Mouse (Mus musculus) neural tube, embryonic 13.5 days (tissue): ENCODE data around the gene Fam71e2. TPM values are rescaled to one million over a fixed set of nuclear protein-coding genes. Genes with fewer than 3 reads are reported as not detected.

Experiments used
- ATAC-seq: fragments of 200-750 bp; cut with Nextera tagmentation; 2 replicates; pipeline ENCODE4 v1.8.0; 2017; ENCODE audit warnings: low read depth, mild to moderate bottlenecking, moderate TSS enrichment, moderate library complexity
- H3K27ac ChIP-seq: fragments of 300-500 bp; sonication (generic); replicated peaks from 2 replicates; pipeline ENCODE4 v1.5.1; 2015; ENCODE audit warnings: moderate library complexity, mild to moderate bottlenecking, inconsistent platforms
- H3K27me3 ChIP-seq: fragments of 300-500 bp; sonication (generic); 2 replicates; pipeline ENCODE4 v1.6.1; 2015; ENCODE audit warnings: mild to moderate bottlenecking, inconsistent platforms
- H3K36me3 ChIP-seq: fragments of 300-500 bp; sonication (generic); 2 replicates; pipeline ENCODE4 v1.6.1; 2015; ENCODE audit warnings: mild to moderate bottlenecking, inconsistent platforms
- H3K4me1 ChIP-seq: fragments of 300-500 bp; sonication (generic); replicated peaks from 2 replicates; pipeline ENCODE4 v1.6.1; 2015; ENCODE audit warnings: inconsistent platforms
- H3K4me2 ChIP-seq: fragments of 300-500 bp; sonication (generic); 2 replicates; pipeline ENCODE4 v1.6.1; 2015; ENCODE audit warnings: inconsistent platforms, mild to moderate bottlenecking, moderate library complexity
- H3K4me3 ChIP-seq: fragments of 300-500 bp; sonication (generic); 2 replicates; pipeline ENCODE4 v1.5.1; 2015; ENCODE audit warnings: mild to moderate bottlenecking, inconsistent platforms
- H3K9ac ChIP-seq: fragments of 300-500 bp; sonication (generic); 2 replicates; pipeline ENCODE4 v1.6.1; 2015; ENCODE audit warnings: moderate library complexity, mild to moderate bottlenecking, inconsistent platforms
- H3K9me3 ChIP-seq: fragments of 300-500 bp; sonication (generic); 2 replicates; pipeline ENCODE4 v1.6.1; 2016; ENCODE audit warnings: inconsistent platforms
- WGBS: fragments of 180-500 bp; shearing (Covaris S2); methylation state at CpG from one replicate; pipeline ENCODE4 v1.1.7; 2015; 5-methylcytosine and 5-hydroxymethylcytosine counted together
- polyA plus RNA-seq: library from polyadenylated mRNA; unstranded; fragments of >200 nt; fragmentation: Nextera tagmentation; extraction: Ambion mirVana; gene quantifications from 2 replicates; pipeline ENCODE4 v1.2.1, GENCODE M21; 2015

Gene Fam71e2
- polyA plus RNA-seq, 1 experiment from 2014 or later = not detected

- ATAC-seq = no peak
- Histone ChIP-seq H3K36me3 (peaks cover 44% of the 10 kb centered on the region), H3K4me2 (peak overlapping the region; percentile 85; the same call in 1 of the 2 replicates), H3K4me3 (no peak overlapping the region), H3K9me3 (no peaks in the 10 kb centered on the region), H3K27me3 (no peaks in the 10 kb centered on the region), H3K9ac (peak overlapping the region; percentile 92; the same call in 1 of the 2 replicates), H3K27ac (no peak overlapping the region), H3K4me1 (peaks cover 44% of the 10 kb centered on the region)
- WGBS = 87% methylated on average over 6 of the region's 6 CpGs
Measured at GRCm38 (mm10) chr7:4742482-4742819, 28.7 kb downstream of the Fam71e2 start.

GRCm38 (mm10) chr7:4741672-4742481, 29.2 kb downstream of the Fam71e2 start:
- no peak for ATAC-seq
- peak overlapping the region; percentile 74 for H3K4me3 ChIP-seq
- H3K27ac ChIP-seq = peak overlapping the region; percentile 95
- H3K36me3 ChIP-seq = peaks cover 41% of the 10 kb centered on the region
- no peaks in the 10 kb centered on the region for H3K9me3 ChIP-seq
- H3K4me2 ChIP-seq = peak overlapping the region; percentile 85
- H3K27me3 ChIP-seq = no peaks in the 10 kb centered on the region
- WGBS = 79% methylated on average over 21 of the region's 21 CpGs
- H3K9ac ChIP-seq = peak overlapping the region; percentile 92
- H3K4me1 ChIP-seq = peaks cover 44% of the 10 kb centered on the region

GRCm38 (mm10) chr7:4741151-4741550, 30.0 kb downstream of the Fam71e2 start:
- H3K4me1 ChIP-seq = peaks cover 40% of the 10 kb centered on the region
- no peak for ATAC-seq
- under 1% methylated on average over 4 of the region's 4 CpGs for WGBS

GRCm38 (mm10) chr7:4740309-4740727, 30.8 kb downstream of the Fam71e2 start:
- H3K9me3 ChIP-seq = no peaks in the 10 kb centered on the region
- peak overlapping the region; percentile 95 for H3K27ac ChIP-seq
- peak overlapping the region; percentile 92 for H3K9ac ChIP-seq
- H3K4me3 ChIP-seq = peak overlapping the region; percentile 74
- peak; percentile 42 for ATAC-seq
- H3K27me3 ChIP-seq = no peaks in the 10 kb centered on the region
- H3K4me2 ChIP-seq = peak overlapping the region; percentile 85
- 0% methylated on average over 11 of the region's 14 CpGs for whole genome bisulfite sequencing
- peaks cover 40% of the 10 kb centered on the region for H3K4me1 ChIP-seq
- H3K36me3 ChIP-seq = peaks cover 26% of the 10 kb centered on the region

More at GRCm38 (mm10) chr7:4741151-4741550, 30.0 kb downstream of the Fam71e2 start:
- H3K27ac ChIP-seq = peak overlapping the region; percentile 95
- peak overlapping the region; percentile 74 for H3K4me3 ChIP-seq
- peak overlapping the region; percentile 92 for H3K9ac ChIP-seq
- H3K36me3 ChIP-seq = peaks cover 34% of the 10 kb centered on the region
- peak overlapping the region; percentile 85 for H3K4me2 ChIP-seq
- H3K27me3 ChIP-seq = no peaks in the 10 kb centered on the region
- H3K9me3 ChIP-seq = no peaks in the 10 kb centered on the region

- peak within 1 kb of the TSS; percentile 85 for H3K4me2 ChIP-seq
- no peaks in the 10 kb centered on the region for H3K9me3 ChIP-seq
- peak within 1 kb of the TSS; percentile 95 for H3K27ac ChIP-seq
- H3K4me1 ChIP-seq = peaks cover 40% of the 10 kb centered on the region
- peak within 1 kb of the TSS; percentile 74 for H3K4me3 ChIP-seq
- H3K27me3 ChIP-seq = no peaks in the 10 kb centered on the region
- under 1% methylated on average over 42 of the region's 44 CpGs for WGBS
- peaks cover 22% of the 10 kb centered on the region for H3K36me3 ChIP-seq
- ATAC-seq = peak; percentile 98
- H3K9ac ChIP-seq = peak within 1 kb of the TSS; percentile 92
Measured at GRCm38 (mm10) chr7:4739544-4740275, 31.4 kb downstream of the Fam71e2 start, which contains the start of gene Kmt5c. Kmt5c (plus strand) TSS chr7:4740115.

- WGBS = 43% methylated on average over 10 of the region's 10 CpGs
- H3K4me1 ChIP-seq = peaks cover 40% of the 10 kb centered on the region
Measured at GRCm38 (mm10) chr7:4739041-4739543, 32.0 kb downstream of the Fam71e2 start.

GRCm38 (mm10) chr7:4732968-4733392, 38.1 kb downstream of the Fam71e2 start:
- Histone ChIP-seq H3K27ac (no peak overlapping the region), H3K27me3 (0 out of 2 replicates have a peak, but pooled peaks cover 3% of the 10 kb centered on the region), H3K36me3 (no peaks in the 10 kb centered on the region), H3K9me3 (no peaks in the 10 kb centered on the region), H3K4me3 (no peak overlapping the region), H3K4me2 (no peak overlapping the region), H3K9ac (no peak overlapping the region), H3K4me1 (no peaks in the 10 kb centered on the region)
- no peak for ATAC-seq
- WGBS = 72% methylated on average over 6 of the region's 6 CpGs

More at GRCm38 (mm10) chr7:4739041-4739543, 32.0 kb downstream of the Fam71e2 start:
- peak overlapping the region; percentile 74 for H3K4me3 ChIP-seq
- ATAC-seq = no peak
- 0 out of 2 replicates have a peak, but pooled peaks cover 15% of the 10 kb centered on the region for H3K36me3 ChIP-seq
- no peaks in the 10 kb centered on the region for H3K27me3 ChIP-seq
- peak overlapping the region; percentile 57 for H3K4me2 ChIP-seq
- H3K27ac ChIP-seq = peak overlapping the region; percentile 85
- no peaks in the 10 kb centered on the region for H3K9me3 ChIP-seq
- H3K9ac ChIP-seq = peak overlapping the region; percentile 45; the same call in 1 of the 2 replicates

GRCm38 (mm10) chr7:4731090-4731489, 40.0 kb downstream of the Fam71e2 start:
- Histone ChIP-seq H3K4me3 (no peak overlapping the region), H3K4me2 (no peak overlapping the region), H3K4me1 (no peaks in the 10 kb centered on the region), H3K9me3 (no peaks in the 10 kb centered on the region), H3K9ac (no peak overlapping the region), H3K36me3 (no peaks in the 10 kb centered on the region), H3K27me3 (0 out of 2 replicates have a peak, but pooled peaks cover 3% of the 10 kb centered on the region), H3K27ac (no peak overlapping the region)
- WGBS = 80% methylated on average over 5 of the region's 5 CpGs
- no peak for ATAC-seq

GRCm38 (mm10) chr7:4725169-4725568, 45.9 kb downstream of the Fam71e2 start, which contains the start of gene Tmem150b:
Tmem150b (minus strand) TSS chr7:4725249.
- no peak for ATAC-seq
- no peak within 1 kb of the TSS for H3K4me2 ChIP-seq

GRCm38 (mm10) chr7:4724359-4724758, 46.7 kb downstream of the Fam71e2 start:
- Histone ChIP-seq H3K9me3 (no peaks in the 10 kb centered on the region), H3K4me1 (no peaks in the 10 kb centered on the region), H3K4me3 (no peak overlapping the region), H3K27ac (no peak overlapping the region), H3K36me3 (no peaks in the 10 kb centered on the region), H3K27me3 (no peaks in the 10 kb centered on the region), H3K4me2 (no peak overlapping the region), H3K9ac (0 out of 2 replicates have a peak overlapping the region, but pooled peaks have one; percentile 42)
- 84% methylated on average over 3 of the region's 3 CpGs for WGBS
- ATAC-seq = no peak

More at GRCm38 (mm10) chr7:4725169-4725568, 45.9 kb downstream of the Fam71e2 start, which contains the start of gene Tmem150b:
- no peaks in the 10 kb centered on the region for H3K4me1 ChIP-seq
- 81% methylated on average over 7 of the region's 7 CpGs for WGBS
- H3K4me3 ChIP-seq = no peak within 1 kb of the TSS
- no peaks in the 10 kb centered on the region for H3K9me3 ChIP-seq
- H3K9ac ChIP-seq = 0 out of 2 replicates have a peak within 1 kb of the TSS, but pooled peaks have one; percentile 42
- H3K27me3 ChIP-seq = no peaks in the 10 kb centered on the region
- no peaks in the 10 kb centered on the region for H3K36me3 ChIP-seq
- no peak within 1 kb of the TSS for H3K27ac ChIP-seq

GRCm38 (mm10) chr7:4723508-4723907, 47.6 kb downstream of the Fam71e2 start:
- Histone ChIP-seq H3K9me3 (no peaks in the 10 kb centered on the region), H3K36me3 (no peaks in the 10 kb centered on the region), H3K4me2 (peak overlapping the region; percentile 54), H3K4me3 (peak overlapping the region; percentile 28), H3K4me1 (no peaks in the 10 kb centered on the region), H3K27ac (no peak overlapping the region), H3K27me3 (no peaks in the 10 kb centered on the region), H3K9ac (peak overlapping the region; percentile 42)
- ATAC-seq = peak; percentile 74; the same call in 1 of the 2 replicates
- 42% methylated on average over 12 of the region's 12 CpGs for WGBS
